Mouse (Mus musculus) ovary, postnatal 10 days (tissue): ENCODE data around the gene Atg14.
"Not testable (repeated sequence)": the region's sequence is repeated elsewhere in the genome, so short reads cannot be mapped to it uniquely, and the experiment has no call there.

ENCODE experiments used
- DNase-seq: peaks from one replicate; pipeline ENCODE4 v3.0.0; 2022; ENCODE audit warnings: low spot score

Gene Atg14

GRCm38 (mm10) chr14:47570549-47570948, at the start of gene Atg14:
Gene Atg14 (minus strand): TSS chr14:47570649.
- DNase-seq, result not testable (repeated sequence)

GRCm38 (mm10) chr14:47618891-47619290, 48.4 kb upstream of the Atg14 start:
- DNase-seq, result no peak

- DNase-seq, result no peak
These were observed 42.8 kb upstream of the Atg14 start for GRCm38 (mm10) chr14:47613254-47613653.

GRCm38 (mm10) chr14:47597942-47598388, 27.5 kb upstream of the Atg14 start:
- peak; percentile 28 for DNase-seq

- DNase-seq, result no peak
These were observed 24.1 kb upstream of the Atg14 start for GRCm38 (mm10) chr14:47594426-47595103.

GRCm38 (mm10) chr14:47590391-47590975, 20.0 kb upstream of the Atg14 start:
- DNase-seq, result no peak

GRCm38 (mm10) chr14:47589444-47589843, 19.0 kb upstream of the Atg14 start:
- DNase-seq, result no peak

- no peak for DNase-seq
These were observed 13.9 kb upstream of the Atg14 start for GRCm38 (mm10) chr14:47584346-47584745.

- no peak for DNase-seq
These were observed 11.2 kb upstream of the Atg14 start for GRCm38 (mm10) chr14:47581681-47582080.

GRCm38 (mm10) chr14:47581280-47581679, 10.8 kb upstream of the Atg14 start:
- DNase-seq, result no peak

- DNase-seq, result no peak
These were observed 7.6 kb upstream of the Atg14 start for GRCm38 (mm10) chr14:47578086-47578485.

- no peak for DNase-seq
These were observed 6.2 kb upstream of the Atg14 start for GRCm38 (mm10) chr14:47576687-47577086.

GRCm38 (mm10) chr14:47574721-47575120, 4.3 kb upstream of the Atg14 start:
- no peak for DNase-seq

- DNase-seq, result no peak
These were observed 2.3 kb upstream of the Atg14 start for GRCm38 (mm10) chr14:47572707-47573106.

GRCm38 (mm10) chr14:47567962-47568652, 2.3 kb downstream of the Atg14 start:
- peak; percentile 89 for DNase-seq

- no peak for DNase-seq
These were observed 7.3 kb downstream of the Atg14 start for GRCm38 (mm10) chr14:47563106-47563505.

GRCm38 (mm10) chr14:47562530-47562929, 7.9 kb downstream of the Atg14 start:
- no peak for DNase-seq

GRCm38 (mm10) chr14:47560714-47561113, 9.7 kb downstream of the Atg14 start:
- DNase-seq, result no peak

GRCm38 (mm10) chr14:47555225-47555624, 15.2 kb downstream of the Atg14 start:
- no peak for DNase-seq

GRCm38 (mm10) chr14:47554236-47554635, 16.2 kb downstream of the Atg14 start:
- DNase-seq, result no peak

GRCm38 (mm10) chr14:47553380-47553779, 17.1 kb downstream of the Atg14 start:
- DNase-seq, result no peak

- no peak for DNase-seq
These were observed 18.8 kb downstream of the Atg14 start for GRCm38 (mm10) chr14:47551668-47552067.

GRCm38 (mm10) chr14:47544877-47545276, 25.6 kb downstream of the Atg14 start:
- no peak for DNase-seq
